Mouse (Mus musculus): ENCODE results near the gene Phf12.
"Not testable (repeated sequence)": the region's sequence is repeated elsewhere in the genome, so short reads cannot be mapped to it uniquely, and the experiment has no call there.

The Phf12 gene

GRCm38 (mm10) chr11:78031947-78032808 lies 49.6 kb downstream of the Phf12 start, which contains the start of gene Dhrs13:
Gene Dhrs13 (plus strand): TSS chr11:78032280.
- DNase-seq (ENCODE audit: low read depth, low spot score), result peak; percentile 89

GRCm38 (mm10) chr11:78032809-78033195 lies 50.2 kb downstream of the Phf12 start:
- no peak for DNase-seq (ENCODE audit: low read depth, low spot score)

- no peak for DNase-seq (ENCODE audit: low read depth, low spot score)
Measured at GRCm38 (mm10) chr11:78033931-78034617, 51.5 kb downstream of the Phf12 start.

GRCm38 (mm10) chr11:78036791-78037190 lies 54.2 kb downstream of the Phf12 start:
- no peak for DNase-seq (ENCODE audit: low read depth, low spot score)

- no peak for DNase-seq (ENCODE audit: low read depth, low spot score)
Measured at GRCm38 (mm10) chr11:78037831-78038752, 55.5 kb downstream of the Phf12 start, which contains the start of gene Flot2. Gene Flot2 (plus strand): TSS chr11:78037931.

- no peak for DNase-seq (ENCODE audit: low read depth, low spot score)
Measured at GRCm38 (mm10) chr11:78040878-78041277, 58.3 kb downstream of the Phf12 start.

- DNase-seq (ENCODE audit: low read depth, low spot score), result not testable (repeated sequence)
Measured at GRCm38 (mm10) chr11:78042290-78042870, 59.8 kb downstream of the Phf12 start.

GRCm38 (mm10) chr11:78044758-78045251 lies 62.3 kb downstream of the Phf12 start:
- DNase-seq (ENCODE audit: low read depth, low spot score), result no peak

- not testable (repeated sequence) for DNase-seq (ENCODE audit: low read depth, low spot score)
Measured at GRCm38 (mm10) chr11:78048637-78049036, 66.1 kb downstream of the Phf12 start.

- DNase-seq (ENCODE audit: low read depth, low spot score), result no peak
Measured at GRCm38 (mm10) chr11:78053078-78053477, 70.5 kb downstream of the Phf12 start.

GRCm38 (mm10) chr11:78056946-78057345 lies 74.4 kb downstream of the Phf12 start:
- DNase-seq (ENCODE audit: low read depth, low spot score), result no peak

- DNase-seq (ENCODE audit: low read depth, low spot score), result no peak
Measured at GRCm38 (mm10) chr11:78059833-78060757, 77.5 kb downstream of the Phf12 start.

GRCm38 (mm10) chr11:78062563-78062962 lies 80.0 kb downstream of the Phf12 start:
- no peak for DNase-seq (ENCODE audit: low read depth, low spot score)

GRCm38 (mm10) chr11:78065906-78066305 lies 83.4 kb downstream of the Phf12 start:
- no peak for DNase-seq (ENCODE audit: low read depth, low spot score)

- no peak for DNase-seq (ENCODE audit: low read depth, low spot score)
Measured at GRCm38 (mm10) chr11:78066641-78067040, 84.1 kb downstream of the Phf12 start.

- DNase-seq (ENCODE audit: low read depth, low spot score), result no peak
Measured at GRCm38 (mm10) chr11:78067566-78067965, 85.0 kb downstream of the Phf12 start.

- DNase-seq (ENCODE audit: low read depth, low spot score), result no peak
Measured at GRCm38 (mm10) chr11:78069130-78069529, 86.6 kb downstream of the Phf12 start.

- no peak for DNase-seq (ENCODE audit: low read depth, low spot score)
Measured at GRCm38 (mm10) chr11:78069646-78070045, 87.1 kb downstream of the Phf12 start.

GRCm38 (mm10) chr11:78071938-78072337 lies 89.4 kb downstream of the Phf12 start:
- no peak for DNase-seq (ENCODE audit: low read depth, low spot score)

All from embryo, embryonic 11.5 days (tissue).